Mouse (Mus musculus): ENCODE data around the gene Btbd6. TPM values are rescaled to one million over a fixed set of nuclear protein-coding genes. Genes with fewer than 3 reads are reported as not detected.

Btbd6 gene
- polyA plus RNA-seq, 1 experiment, result 29.5 TPM

Other genes starting within 250 kb of the Btbd6 start
- gene Pld4, start 215.8 kb upstream of the Btbd6 start, polyA plus RNA-seq (2012; rRNA removed), result 39.4 and 46.9 TPM in 2 replicates
- 1.4 and 1.6 TPM in 2 replicates for gene Ahnak2, start 173.8 kb upstream of the Btbd6 start, polyA plus RNA-seq (2012; rRNA removed)
- 1.8 and 2.2 TPM in 2 replicates for gene Clba1, start 167.5 kb upstream of the Btbd6 start, polyA plus RNA-seq (2012; rRNA removed)
- gene Cdca4, start 147.1 kb upstream of the Btbd6 start, polyA plus RNA-seq (2012; rRNA removed), result 25.2 and 26.2 TPM in 2 replicates
- 6.2 and 8.6 TPM in 2 replicates for gene Gpr132, start 108.3 kb upstream of the Btbd6 start, polyA plus RNA-seq (2012; rRNA removed)
- gene Jag2, start 46.7 kb upstream of the Btbd6 start, polyA plus RNA-seq (2012; rRNA removed), result 4.6 and 6.0 TPM in 2 replicates
- gene Nudt14, start 34.4 kb upstream of the Btbd6 start, polyA plus RNA-seq (2012; rRNA removed), result 55.7 and 58.3 TPM in 2 replicates
- gene Brf1, start 24.2 kb downstream of the Btbd6 start, polyA plus RNA-seq (2012; rRNA removed), result 23.4 and 41.5 TPM in 2 replicates
- gene Pacs2, start 38.0 kb downstream of the Btbd6 start, polyA plus RNA-seq (2012; rRNA removed), result 19.3 and 26.8 TPM in 2 replicates
- gene Tex22, start 98.0 kb downstream of the Btbd6 start, polyA plus RNA-seq (2012; rRNA removed), result 0.14 and 0.29 TPM in 2 replicates
- gene Mta1, start 121.8 kb downstream of the Btbd6 start, polyA plus RNA-seq (2012; rRNA removed), result 26.5 and 35.5 TPM in 2 replicates
- 81.7 and 87.2 TPM in 2 replicates for gene Crip2, start 163.8 kb downstream of the Btbd6 start, polyA plus RNA-seq (2012; rRNA removed)
- gene Crip1, start 169.8 kb downstream of the Btbd6 start, polyA plus RNA-seq (2012; rRNA removed), result 11,187 and 15,272 TPM in 2 replicates
- gene Tedc1, start 179.9 kb downstream of the Btbd6 start, polyA plus RNA-seq (2012; rRNA removed), result 17.6 and 25.5 TPM in 2 replicates
- gene Tmem121, start 209.4 kb downstream of the Btbd6 start, polyA plus RNA-seq (2012; rRNA removed), result 0.88 and 1.3 TPM in 2 replicates

Data from large intestine, adult 2 months (tissue).